Mouse (Mus musculus) large intestine, adult 2 months (tissue): ENCODE data around the gene Gpnmb. TPM values are rescaled to one million over a fixed set of nuclear protein-coding genes. Genes with fewer than 3 reads are reported as not detected.

ENCODE experiments used
- DNase-seq: peaks from one replicate; pipeline ENCODE4 v3.0.0-alpha.2; 2012; ENCODE audit warnings: low read depth, low spot score
- WGBS: fragments of 180-500 bp; shearing (Covaris S2); methylation state at CpG from one replicate; pipeline ENCODE4 v1.1.7; 2018; 5-methylcytosine and 5-hydroxymethylcytosine counted together
- polyA plus RNA-seq: library from polyadenylated mRNA; depleted of rRNA; stranded (reverse); fragments of >200 nt; gene quantifications from 2 replicates; pipeline ENCODE4 v1.2.3, GENCODE M21; 2012; rRNA removed

Gpnmb gene
- polyA plus RNA-seq: 1.4 and 2.4 TPM in 2 replicates

DNA sequence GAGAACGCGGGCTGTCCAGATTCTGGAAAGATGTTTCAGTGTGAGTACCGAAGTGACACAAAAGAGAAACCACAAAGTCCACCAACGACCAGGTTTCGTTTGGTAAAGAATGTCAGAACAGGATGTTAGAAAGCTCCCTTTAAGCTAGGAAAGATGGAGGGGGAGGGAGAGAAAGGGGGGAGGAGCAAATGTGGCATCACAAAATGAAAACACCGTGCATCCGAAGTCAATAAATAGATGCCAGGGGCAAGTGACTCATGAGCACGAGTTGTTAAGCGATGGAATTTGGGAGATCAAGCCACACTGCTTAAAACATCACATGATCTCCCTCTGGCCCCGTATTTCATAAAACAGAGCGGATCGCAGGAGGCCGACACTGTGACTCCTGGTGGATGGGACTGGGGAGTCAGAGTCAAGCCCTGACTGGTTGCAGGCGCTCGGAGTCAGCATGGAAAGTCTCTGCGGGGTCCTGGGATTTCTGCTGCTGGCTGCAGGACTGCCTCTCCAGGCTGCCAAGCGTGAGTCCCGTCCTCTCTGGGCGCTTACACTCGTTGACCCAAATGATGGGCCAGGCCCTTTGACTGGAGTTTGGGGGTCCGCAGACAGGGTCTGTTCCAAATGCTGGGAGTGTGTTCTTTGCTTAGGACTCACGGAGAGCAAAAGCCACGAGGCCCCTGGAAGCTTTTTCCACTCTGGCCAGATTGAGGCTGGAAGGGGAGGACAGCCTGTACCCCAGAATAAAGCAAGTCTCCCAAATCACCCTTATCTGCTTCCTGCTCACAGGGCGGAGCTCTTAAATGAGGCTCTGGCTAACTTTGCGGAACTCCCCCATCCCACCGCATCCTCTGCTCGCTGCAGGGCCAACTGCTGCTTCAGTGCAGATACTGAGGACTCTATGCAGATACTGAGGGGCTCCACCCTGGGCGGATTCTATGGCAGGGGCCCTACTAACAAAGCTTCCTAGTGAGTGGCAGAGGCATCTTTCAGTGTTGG is at the start of gene Gpnmb:
Gene Gpnmb, plus strand, starts transcription at position 272 of the 993 bp plus-strand sequence.
- 58% methylated on average over 28 of the region's 28 CpGs for WGBS
- no peak for DNase-seq

DNA sequence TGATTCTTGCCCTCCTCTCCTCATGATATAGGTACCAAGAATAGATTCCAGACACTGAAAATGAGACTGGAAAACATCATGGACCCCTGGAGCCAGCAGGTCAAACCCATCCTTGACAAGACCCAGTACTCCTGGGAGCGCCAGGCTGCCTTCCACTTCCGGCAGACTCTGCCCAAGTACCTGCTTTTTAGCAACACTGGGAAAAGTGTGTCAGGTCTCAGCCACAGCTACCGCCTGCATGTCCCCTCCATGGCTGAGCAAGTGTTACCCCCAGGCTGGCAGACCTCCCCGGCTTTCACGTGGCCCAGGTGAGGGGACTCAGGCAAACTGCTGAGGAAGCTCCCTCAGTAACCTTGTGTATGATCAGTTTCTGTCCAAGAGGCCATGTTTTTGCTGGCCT is 46.4 kb upstream of the Gpnmb start:
- WGBS: 91% methylated on average over 5 of the region's 5 CpGs
- no peak for DNase-seq

DNA sequence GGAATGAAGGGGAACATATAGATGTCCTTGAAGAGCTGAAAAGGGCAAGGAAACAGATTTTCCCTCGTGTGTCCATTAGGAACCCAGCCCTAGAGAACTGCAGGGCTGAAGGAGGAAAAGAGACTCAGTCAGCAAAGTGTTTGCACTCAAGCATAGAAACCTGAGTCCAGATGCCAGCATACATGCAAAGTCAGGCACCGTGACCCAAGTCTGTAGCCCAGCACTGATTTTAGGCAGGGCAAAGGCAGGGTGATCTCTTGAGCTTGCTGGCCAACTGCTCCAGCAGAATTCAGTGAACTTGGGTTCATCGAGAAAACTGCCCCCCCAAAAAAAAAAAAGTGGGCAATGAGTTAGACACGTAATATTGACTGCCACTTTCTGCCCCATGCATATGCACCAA is 44.4 kb upstream of the Gpnmb start:
- 72% methylated on average over 4 of the region's 4 CpGs for WGBS
- no peak for DNase-seq

DNA sequence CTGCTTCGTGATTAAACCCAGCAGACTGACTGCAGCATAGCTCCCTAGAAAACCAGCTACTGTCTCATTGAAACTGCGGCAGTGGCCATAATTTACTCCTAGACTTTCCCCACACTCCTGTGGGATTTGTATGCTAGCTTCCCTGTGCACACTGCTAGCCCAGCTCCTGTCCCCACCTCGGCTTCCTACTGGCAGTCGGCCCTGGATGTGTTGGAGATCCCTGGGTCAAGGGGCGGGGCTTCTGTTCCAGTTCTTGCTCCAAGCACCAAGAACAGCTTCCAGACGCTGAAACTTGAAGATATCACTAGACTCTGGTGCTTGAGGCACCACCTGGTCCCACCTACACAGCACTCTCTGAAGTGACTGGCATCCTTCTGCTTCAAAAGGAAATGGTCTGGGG is 38.2 kb upstream of the Gpnmb start:
- DNase-seq: no peak
- WGBS: 51% methylated on average over 6 of the region's 6 CpGs

DNA sequence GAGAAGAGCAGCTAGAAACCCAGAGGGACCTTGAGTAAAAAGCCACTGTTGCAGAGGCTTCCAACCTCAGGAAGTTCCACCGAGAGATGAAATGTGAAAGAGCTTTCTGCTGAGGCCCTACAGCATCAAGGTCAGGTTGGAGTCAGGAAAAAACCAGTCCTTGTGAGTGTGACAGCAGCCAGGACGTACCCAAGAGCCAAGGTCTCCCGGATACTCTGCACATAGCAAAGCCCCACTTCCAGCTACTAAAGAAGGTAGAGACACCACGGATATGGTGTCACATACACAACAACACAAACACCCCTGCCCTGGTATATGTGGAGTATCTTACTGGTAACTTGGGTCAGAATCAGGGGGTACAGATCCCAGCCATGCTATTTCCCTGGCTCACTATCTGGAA is 37.5 kb upstream of the Gpnmb start:
- DNase-seq: no peak
- 95% methylated on average over 4 of the region's 4 CpGs for WGBS

DNA sequence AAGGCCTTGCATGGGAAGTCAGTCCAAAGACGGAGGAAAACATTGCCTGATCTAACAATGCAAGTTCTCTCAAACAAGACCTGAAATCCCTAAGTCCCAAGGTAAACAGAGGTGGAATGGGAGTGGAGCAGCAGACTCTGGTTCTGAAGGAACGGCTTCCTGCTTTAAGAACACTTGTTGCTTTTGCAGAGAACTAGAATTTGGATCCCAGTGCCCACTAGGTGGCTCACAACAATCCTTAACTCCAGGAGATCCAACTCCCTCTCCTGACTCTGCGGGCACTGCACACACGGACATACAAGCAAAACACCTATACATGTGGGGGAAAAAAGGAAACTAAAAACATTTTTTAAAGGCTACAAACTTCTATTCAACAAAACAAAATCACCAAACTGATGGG is 33.0 kb upstream of the Gpnmb start:
- DNase-seq: no peak
- 23% methylated on average over 4 of the region's 4 CpGs for WGBS

DNA sequence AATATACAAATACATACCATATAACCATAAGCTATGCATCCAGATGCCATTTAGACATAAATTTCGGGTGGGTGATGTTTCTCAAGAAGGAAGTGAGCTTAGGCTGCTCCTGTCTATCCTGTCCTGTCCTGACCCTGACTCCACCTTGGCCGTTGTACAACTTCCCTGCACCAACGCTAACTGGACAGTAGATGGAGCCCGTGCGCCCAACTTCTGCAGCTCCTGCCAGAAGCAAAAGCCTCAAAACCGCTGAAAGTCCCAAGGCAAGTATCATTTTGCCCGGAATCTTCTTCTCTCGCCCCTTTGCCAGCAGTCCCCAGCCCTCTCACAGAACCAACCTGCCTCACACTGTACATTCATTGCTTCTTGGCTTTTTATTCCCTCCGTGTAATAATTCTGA is 28.4 kb upstream of the Gpnmb start:
- DNase-seq: peak; percentile 44
- under 1% methylated on average over 9 of the region's 9 CpGs for WGBS

DNA sequence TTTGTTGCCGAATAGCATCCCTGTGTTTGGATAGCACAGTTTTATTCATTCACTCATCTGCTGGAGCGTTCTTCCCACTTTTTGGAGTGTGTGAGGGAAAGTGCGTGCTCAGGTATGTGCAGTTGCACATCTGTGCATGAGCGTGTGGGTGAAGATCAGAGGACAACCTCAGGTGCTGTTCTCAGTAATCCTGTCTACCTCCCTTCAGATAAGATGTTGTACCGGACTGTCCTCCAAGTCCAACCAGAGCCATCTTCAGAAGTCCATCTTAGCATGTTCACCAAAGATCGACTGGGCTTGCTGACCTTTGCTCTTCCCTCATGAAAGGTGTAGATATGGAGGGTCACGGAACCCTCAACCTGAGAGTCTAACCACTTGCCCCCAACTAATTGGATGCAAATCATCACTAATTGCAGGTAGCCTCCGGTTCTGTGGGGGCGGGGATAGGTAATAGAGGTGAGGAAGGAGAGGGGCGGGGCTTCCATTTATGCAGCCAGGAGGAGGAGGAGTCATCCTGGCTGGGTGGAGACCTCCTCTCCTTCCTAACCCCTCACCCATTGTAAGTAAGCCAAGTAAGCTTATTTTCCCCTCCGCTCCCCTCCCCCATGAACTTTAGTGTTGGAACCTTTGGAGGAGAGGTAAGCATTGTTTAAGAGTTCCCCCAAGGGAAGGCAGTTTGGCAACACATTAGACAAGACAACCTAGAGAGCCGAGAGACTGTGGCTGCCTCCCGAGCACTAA is 27.8 kb upstream of the Gpnmb start:
- DNase-seq: no peak
- WGBS: 17% methylated on average over 13 of the region's 13 CpGs

DNA sequence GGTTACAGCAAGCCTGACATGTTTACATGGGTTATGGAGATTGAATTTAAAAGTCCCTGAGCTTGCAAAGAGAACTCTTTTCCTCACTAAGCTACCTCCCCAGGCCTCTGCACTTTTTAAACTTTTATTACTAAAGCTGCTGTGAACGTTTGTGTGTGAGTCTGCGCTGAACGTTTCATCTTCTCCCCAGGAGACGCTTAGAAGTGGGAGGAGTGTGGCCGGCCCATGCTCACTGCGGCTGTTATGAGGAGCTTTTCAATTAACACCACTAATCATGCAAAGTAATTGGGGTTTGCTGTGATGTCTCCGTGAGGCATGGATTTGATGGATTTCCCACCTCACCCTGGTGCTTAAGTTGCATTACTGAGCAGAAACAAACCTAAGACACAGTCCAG is 27.2 kb upstream of the Gpnmb start:
- DNase-seq: no peak
- 48% methylated on average over 7 of the region's 7 CpGs for WGBS

DNA sequence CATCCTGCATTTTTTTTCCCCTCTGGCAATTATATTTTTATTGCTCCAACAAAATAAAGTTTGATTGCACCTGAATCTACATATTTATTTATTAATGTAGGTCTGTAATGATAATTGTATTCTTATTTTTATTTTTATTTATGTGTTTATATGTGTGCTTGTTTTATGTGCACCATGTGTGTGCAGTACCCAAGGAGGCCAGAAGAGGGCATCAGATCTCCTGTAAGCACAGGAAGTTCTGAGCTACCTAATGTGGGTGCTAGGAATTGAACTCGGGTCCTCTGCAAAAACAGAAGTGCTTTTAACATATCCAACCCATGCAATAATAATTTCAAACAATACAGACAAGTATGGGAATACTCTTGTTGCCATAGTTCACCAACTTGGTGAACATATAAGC is 26.7 kb upstream of the Gpnmb start:
- DNase-seq: no peak
- WGBS: 100% methylated on average over 1 of the region's 1 CpGs

DNA sequence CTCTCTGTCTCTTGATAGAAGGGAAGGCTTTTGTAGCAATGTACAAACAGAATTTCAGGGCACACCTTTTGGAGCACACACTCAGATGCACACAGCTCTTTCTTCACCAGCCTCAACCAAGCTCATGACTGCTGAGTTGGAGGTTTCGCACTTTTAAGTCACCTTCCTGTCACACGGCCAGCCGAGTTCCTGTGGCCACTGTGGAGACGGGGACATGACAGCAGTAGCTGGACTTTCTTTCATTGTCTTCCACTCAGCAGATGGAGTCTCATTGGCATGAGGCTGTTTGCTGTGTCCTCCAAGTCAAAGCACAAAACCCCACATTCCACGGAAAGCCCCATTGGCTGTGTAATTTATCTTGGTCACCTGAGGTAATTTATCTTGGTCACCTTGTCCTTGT is 25.2 kb upstream of the Gpnmb start:
- WGBS: 83% methylated on average over 5 of the region's 5 CpGs
- no peak for DNase-seq

DNA sequence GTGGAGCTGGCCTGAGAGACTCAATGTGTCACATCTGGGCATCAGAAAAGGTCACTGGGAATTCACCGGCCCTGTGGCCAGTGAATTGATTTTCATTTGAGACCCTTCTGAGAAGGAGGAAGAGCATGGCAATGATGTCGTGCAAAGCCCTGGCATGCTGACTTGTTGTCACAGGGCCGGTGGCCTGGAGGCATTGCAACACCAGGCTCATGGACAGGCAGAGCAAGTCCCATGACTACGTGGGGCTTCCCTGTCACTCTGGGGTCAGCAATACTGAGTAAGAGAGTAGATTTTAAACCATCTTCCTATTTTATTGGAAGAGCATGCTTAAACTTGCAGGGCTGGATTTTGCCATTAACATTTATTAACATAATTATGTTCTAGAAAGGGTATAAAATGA is 23.3 kb upstream of the Gpnmb start:
- 74% methylated on average over 4 of the region's 4 CpGs for WGBS
- no peak for DNase-seq

DNA sequence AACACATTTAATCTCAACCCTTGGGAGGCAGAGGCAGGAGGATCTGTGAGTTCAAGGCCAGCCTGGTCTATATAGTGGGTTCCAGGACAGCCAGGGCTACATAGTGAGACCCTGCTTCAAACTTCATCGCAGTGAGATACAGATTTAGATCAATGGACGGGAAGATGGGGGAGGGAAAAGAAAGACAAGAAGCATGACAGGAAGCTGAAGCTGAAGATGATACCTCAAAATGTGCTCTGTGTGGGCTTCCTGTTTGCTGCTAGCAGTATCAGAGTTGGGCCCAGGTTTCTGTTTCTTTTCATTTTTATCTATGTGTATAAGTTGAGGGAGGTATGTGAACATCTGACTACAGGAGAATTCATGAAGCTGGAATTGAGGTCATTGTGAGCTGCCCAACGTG is 22.9 kb upstream of the Gpnmb start:
- WGBS: 86% methylated on average over 3 of the region's 3 CpGs
- no peak for DNase-seq

DNA sequence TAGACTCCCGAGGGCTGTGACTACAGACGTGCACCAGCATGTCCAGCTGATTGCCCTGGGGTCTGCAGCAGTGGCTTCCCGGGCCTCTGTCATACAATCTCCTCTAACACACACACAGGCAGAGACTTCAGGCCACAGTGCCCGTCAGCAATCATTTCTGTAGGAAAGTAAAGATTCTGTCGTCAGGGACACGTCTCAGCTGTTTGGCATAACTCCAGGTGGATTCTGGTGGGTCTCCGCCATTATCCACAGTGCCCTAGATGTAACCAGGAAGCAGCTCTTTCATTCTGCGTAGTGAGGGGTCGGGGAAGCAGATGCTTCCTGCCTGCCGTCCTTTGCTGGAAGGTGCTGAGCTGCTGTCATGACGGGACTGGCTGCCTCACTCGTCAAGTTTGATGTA is 19.2 kb upstream of the Gpnmb start:
- no peak for DNase-seq
- 55% methylated on average over 12 of the region's 12 CpGs for whole genome bisulfite sequencing

DNA sequence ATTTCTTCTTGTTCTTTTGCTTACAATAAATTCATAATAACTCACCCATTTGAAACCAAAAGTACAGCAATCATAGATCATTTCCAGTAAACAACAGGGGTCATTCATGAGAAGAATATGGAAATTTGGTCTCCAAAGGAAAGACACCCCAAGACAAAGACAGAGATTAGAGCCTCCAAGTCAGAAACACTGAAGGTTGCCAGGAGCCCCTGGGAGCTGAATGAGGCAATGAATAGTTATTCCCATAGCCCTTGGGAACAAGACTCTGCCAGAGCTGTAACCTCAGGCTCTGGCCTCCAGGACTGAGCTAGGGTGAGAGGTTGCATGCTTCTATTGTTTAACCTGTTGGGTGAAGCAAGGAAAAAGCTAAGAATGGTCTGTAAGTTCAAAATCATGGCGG is 17.0 kb upstream of the Gpnmb start:
- WGBS: 98% methylated on average over 1 of the region's 1 CpGs
- no peak for DNase-seq

DNA sequence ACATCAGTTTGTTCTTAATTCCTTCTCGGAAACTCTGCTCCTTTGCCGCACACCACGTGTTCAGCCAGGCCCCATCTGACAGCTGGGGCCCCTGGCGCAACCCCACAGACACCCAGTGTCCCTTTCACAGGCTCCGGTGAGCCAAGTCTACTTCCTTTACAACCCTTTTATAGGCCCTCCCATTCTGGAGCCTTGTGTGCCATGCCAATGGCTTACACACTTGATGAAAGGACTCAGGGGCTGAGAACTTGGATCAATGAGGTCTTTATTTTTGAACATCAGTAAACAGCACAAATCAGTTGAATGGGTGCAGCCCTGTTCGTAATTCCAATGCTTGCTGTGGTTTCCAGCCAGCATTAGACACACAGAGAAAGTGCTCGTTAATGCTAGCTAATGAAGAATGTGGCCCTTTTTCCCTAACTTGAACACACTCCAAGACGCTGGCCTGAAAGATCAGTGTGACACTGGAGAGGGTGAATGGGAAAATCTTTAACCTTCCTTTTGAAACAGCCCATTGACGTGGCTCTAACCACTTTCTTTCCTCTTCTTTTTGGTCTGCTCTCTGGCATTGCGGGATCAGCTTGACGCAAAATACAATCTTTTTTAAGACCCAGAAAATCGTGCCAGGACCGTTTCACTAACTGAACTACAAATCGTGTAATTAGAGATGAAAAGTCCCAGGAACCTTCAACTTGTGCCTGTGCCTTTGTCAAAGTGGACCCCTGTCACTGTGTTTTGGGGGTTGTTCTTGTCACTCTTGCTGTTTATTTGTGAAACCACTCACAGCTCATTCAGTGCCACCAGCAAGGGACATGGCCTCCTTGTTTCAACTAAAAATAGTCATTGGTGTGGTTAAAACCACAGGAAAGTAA is 15.0 kb upstream of the Gpnmb start:
- no peak for DNase-seq
- 44% methylated on average over 14 of the region's 14 CpGs for WGBS

DNA sequence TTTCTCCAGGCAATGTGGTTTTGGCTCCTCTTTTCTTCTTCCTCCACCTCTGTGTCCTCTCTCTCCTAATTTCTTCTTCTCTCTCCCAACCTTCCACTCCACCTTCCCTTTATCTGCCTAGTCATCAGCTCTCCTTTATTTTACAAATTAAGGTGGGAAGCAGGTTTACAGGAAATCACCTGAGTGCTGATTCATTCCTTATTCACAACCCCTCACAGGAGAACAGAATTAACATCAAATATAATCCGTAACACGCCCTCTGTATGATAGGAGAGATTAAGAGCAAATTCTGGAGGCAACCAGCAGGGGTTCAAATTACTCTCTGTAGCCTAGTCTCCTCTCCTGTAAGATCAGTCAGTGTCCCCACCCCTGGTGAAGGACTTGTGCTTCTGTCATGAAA is 14.0 kb upstream of the Gpnmb start:
- WGBS: 80% methylated on average over 2 of the region's 2 CpGs
- no peak for DNase-seq

DNA sequence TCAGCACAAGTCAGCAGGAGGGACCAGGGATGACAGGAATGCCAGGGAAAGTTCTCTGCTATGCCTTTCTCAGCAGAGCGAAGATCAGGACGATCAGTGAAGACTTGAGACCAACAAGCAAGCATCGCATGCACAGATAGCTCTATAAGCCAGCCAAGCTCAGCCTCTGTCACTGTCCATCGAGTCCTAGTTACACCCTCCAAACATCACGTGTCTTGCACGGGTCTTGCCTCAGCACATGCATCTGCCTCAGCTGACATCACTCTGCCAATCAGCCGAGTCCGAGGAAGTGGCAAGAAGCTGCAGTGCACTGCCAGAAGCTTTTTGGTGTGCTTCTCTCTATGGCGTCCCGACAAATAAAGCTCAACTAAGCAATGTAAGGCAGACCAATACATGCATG is 13.0 kb upstream of the Gpnmb start:
- WGBS: 85% methylated on average over 10 of the region's 10 CpGs
- no peak for DNase-seq

DNA sequence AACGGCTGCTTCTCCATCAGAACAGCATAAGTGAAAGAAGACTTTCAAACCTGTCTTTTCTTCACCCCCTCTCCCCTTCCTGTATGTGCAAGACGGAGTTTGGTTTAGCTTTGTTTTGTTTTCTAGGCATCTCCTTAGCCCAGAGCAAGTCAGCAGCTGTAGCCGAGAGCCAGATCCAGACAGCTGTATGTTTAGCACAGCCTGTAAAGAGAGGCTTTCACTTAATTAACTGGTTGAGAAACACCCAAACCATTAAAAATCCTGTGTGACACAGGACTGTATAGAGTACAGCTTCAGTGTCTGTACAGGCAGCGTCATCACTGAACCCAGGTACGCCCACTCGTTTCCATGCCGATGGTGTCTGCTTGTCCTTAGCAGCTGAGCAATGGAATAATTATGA is 11.1 kb upstream of the Gpnmb start:
- 87% methylated on average over 7 of the region's 7 CpGs for WGBS
- no peak for DNase-seq

DNA sequence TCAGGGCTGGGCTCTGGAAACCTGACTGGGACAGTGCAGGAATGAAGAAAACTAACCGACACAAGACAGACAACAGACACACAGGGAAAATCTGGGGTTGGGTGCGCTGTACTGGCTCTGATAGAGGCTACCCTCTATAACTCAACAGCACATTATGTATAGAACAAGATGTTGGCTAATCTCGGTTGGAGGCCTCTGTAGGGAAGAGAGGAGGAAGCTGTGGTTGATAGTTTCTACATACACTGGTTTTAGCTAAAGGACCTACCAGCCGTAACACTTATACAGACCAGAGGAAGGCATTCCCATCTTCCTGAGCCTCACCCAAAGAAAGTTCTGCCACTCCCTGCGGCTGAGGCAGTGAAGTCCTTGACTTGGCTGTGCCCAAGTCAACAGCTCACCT is 9.8 kb upstream of the Gpnmb start:
- DNase-seq: no peak
- WGBS: 40% methylated on average over 5 of the region's 5 CpGs
